Mouse (Mus musculus) c-Kit-negative CD71-positive TER-119-positive erythroid progenitor cells, embryonic 14.5 days (primary cell): ENCODE results near the gene Polr2a.

Source experiments
- DNase-seq: peaks from one replicate; pipeline ENCODE4 v3.0.0-alpha.2; 2013; ENCODE audit warnings: low read depth, low spot score

Polr2a gene

GRCm38 (mm10) chr11:69758478-69758970 is at the start of gene Polr2a:
Gene Polr2a, minus strand, starts transcription at chr11:69758637.
- peak; percentile 96 for DNase-seq

GRCm38 (mm10) chr11:69807641-69808040 is 49.2 kb upstream of the Polr2a start:
- DNase-seq: no peak

DNA sequence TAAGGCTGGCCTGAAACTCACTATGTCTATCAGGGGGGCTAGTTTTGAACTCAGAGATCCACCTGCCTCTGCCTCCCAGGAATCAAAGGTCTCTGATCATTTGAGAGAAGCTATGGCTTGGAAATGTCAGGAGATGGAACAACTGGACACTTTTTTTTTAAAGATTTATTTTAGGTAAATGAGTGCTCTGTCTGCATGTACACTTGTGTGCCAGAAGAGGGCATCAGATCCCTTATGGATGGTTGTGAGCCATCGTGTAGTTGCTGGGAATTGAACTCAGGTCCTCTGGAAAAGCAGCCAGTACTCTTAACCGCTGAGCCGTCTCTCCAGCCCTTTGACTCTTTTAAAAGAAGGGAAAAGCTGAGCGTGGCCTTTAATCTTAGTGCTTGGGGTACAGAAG is 47.9 kb upstream of the Polr2a start:
- DNase-seq: no peak

- DNase-seq: no peak
These were observed 46.8 kb upstream of the Polr2a start, which contains the start of gene Tmem102 for GRCm38 (mm10) chr11:69804972-69805909. Gene Tmem102, minus strand, starts transcription at chr11:69805624.

DNA sequence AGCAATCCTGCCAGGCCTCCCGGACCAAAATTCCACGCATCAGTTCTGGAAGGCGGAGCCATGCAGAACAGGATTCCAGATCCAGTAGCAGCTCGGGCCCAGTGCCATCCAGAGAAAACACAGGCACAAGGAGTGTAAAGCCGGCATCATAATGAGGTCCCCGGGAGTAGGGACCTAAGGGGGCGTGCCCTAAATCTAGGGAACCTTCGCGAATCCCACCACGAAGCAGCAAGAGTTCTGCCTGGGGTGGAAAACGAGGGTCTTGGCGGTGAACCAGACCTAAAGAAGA is 46.2 kb upstream of the Polr2a start:
- DNase-seq: no peak

- DNase-seq: no peak
These were observed 45.6 kb upstream of the Polr2a start for GRCm38 (mm10) chr11:69803786-69804651.

- DNase-seq: no peak
These were observed 44.9 kb upstream of the Polr2a start for GRCm38 (mm10) chr11:69803328-69803727.

- DNase-seq: no peak
These were observed 44.2 kb upstream of the Polr2a start for GRCm38 (mm10) chr11:69802648-69803105.

GRCm38 (mm10) chr11:69801379-69801977 is 43.0 kb upstream of the Polr2a start, which contains the start of gene Fgf11:
Gene Fgf11, minus strand, starts transcription at chr11:69801857.
- no peak for DNase-seq

- no peak for DNase-seq
These were observed 42.2 kb upstream of the Polr2a start for GRCm38 (mm10) chr11:69800392-69801197.

- DNase-seq: no peak
These were observed 41.6 kb upstream of the Polr2a start for GRCm38 (mm10) chr11:69800138-69800391.

GRCm38 (mm10) chr11:69799394-69800137 is 41.1 kb upstream of the Polr2a start:
- no peak for DNase-seq

GRCm38 (mm10) chr11:69797924-69798323 is 39.5 kb upstream of the Polr2a start:
- no peak for DNase-seq

- DNase-seq: no peak
These were observed 37.6 kb upstream of the Polr2a start for GRCm38 (mm10) chr11:69795983-69796435.

DNA sequence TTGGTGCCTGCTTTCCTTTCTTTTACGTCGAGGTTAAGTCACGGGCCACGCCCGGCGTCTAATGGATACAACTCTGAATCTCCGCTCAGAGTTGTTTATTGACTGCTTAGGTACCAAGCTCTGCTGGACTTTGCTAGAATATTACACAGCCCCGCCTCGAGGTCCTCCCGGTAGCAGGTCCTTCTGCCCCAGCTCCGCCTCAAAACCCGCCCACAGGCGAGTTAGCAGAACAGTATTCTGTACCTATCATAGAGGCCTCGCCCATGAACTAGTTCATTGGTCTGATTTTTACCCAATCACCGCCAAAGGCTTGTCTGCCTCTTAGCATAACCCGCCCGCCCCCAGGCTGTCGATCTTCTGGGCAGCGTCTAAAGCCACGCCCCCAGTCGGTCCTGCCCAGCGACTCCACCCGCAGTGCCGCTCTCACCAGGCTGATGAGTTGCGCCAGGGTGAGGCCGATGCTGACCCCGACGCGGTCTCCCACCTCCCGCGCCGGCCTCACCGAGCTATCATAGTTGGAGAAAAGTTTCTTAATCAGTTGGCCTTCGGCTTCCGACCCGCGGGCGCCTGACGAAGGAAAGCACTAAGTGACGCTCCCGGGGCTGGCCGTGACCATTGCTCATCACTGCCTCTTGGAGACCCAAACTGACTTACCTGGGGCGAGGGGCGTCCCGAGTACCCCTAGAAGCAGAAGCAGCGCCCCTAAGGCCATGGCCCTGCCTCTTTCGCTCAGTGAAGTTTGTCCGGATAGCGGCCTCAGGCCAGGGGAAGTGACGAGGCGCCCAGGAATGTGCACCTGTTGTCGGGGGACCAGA is 36.9 kb upstream of the Polr2a start, which contains the start of gene Chrnb1:
Gene Chrnb1, minus strand, starts transcription at position 776 of the 815 bp plus-strand sequence.
- DNase-seq: peak; percentile 94

GRCm38 (mm10) chr11:69793429-69793828 is 35.0 kb upstream of the Polr2a start:
- DNase-seq: no peak

GRCm38 (mm10) chr11:69791420-69791819 is 33.0 kb upstream of the Polr2a start:
- DNase-seq: no peak

- DNase-seq: no peak
These were observed 31.0 kb upstream of the Polr2a start for GRCm38 (mm10) chr11:69789431-69789830.

- DNase-seq: no peak
These were observed 28.9 kb upstream of the Polr2a start for GRCm38 (mm10) chr11:69787306-69787705.
